Mouse (Mus musculus): ENCODE results near the gene Mta1.

GRCm38 (mm10) chr12:113143164-113143563 lies 45.1 kb downstream of the Mta1 start:
- no peak for TF ChIP-seq CTCF (IDR thresholded peaks at IDR 0.05; ENCODE audit: low read depth, low read length)
- TF ChIP-seq GATA1 (IDR thresholded peaks at IDR 0.05; ENCODE audit: borderline replicate concordance, low read length), result no peak
